Mouse (Mus musculus): ENCODE data around the gene 1810010D01Rik. TPM values are rescaled to one million over a fixed set of nuclear protein-coding genes. Genes with fewer than 3 reads are reported as not detected.

1810010D01Rik gene
- polyA plus RNA-seq, 1 experiment = 3.0 TPM

DNA sequence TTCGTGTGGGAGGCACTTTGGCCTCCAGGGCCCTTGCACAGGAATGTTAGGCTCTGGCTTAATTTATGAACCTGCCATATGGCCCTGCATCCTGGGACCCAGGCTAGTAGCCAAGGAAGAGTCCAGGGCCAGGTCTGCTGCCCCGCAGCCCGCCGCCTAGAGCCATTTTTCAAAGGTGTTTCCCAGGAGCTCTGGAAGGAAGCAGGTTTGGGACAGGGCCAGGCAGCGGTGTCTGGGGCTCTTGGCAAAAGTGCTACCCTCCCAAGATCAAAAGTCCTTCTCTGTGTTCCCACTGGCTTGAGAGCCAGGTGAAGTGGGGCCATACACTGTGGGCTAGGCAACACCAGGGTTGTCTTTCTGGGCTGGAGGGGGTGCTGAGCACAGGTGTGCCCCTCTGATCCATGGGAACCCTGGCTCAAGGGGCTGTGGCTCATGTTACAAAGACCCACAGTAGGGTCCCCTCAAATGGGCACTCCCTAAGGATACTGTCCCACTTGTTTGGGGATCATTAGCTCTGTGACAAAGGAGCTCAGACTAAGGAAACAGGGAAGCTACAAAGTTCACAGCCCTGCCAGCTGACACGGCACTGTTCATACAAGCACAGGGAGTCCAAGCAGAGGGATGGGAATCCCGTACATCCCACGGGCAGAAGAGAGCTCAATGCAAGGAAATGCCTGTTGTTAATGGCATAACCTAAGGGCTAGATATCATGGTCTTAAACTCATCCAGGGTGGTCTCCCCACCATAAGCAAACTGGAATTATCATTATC, 32.0 kb upstream of the 1810010D01Rik start:
- Histone ChIP-seq H3K4me3 (ENCODE audit: insufficient read depth, low read length) (no peak overlapping the region), H3K4me1 (ENCODE audit: control insufficient read depth, insufficient read depth, low read length) (no peaks in the 10 kb centered on the region), H3K27ac (ENCODE audit: insufficient read depth, low read depth, low read length) (no peak overlapping the region)
- no peak for TF ChIP-seq CTCF (IDR thresholded peaks at IDR 0.05; ENCODE audit: low read depth, low read length)
- no peak for TF ChIP-seq POLR2A (IDR thresholded peaks at IDR 0.05; ENCODE audit: borderline replicate concordance, low read depth, low read length)

DNA sequence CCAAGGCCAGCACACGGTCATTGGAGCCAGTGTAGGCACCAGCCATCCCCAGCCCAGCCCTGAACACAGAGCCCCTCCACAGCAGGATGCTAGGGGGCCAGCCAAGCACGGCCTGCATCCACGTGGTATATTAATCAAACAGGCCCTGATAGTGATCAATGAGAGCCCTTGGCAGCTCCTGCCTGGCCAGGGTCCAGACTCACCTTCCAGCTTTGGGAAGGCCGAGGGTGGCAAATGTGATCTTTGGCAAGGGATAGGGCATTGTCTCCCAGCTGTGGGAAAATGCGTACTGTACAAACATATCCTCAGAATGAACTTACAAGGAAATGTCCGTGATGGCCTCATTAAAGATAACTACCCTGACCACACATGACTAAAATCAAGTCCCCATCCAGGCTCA, 31.2 kb upstream of the 1810010D01Rik start:
- Histone ChIP-seq H3K27ac (ENCODE audit: insufficient read depth, low read depth, low read length) (no peak overlapping the region), H3K4me3 (ENCODE audit: insufficient read depth, low read length) (no peak overlapping the region), H3K4me1 (ENCODE audit: control insufficient read depth, insufficient read depth, low read length) (no peaks in the 10 kb centered on the region)
- TF ChIP-seq POLR2A (IDR thresholded peaks at IDR 0.05; ENCODE audit: borderline replicate concordance, low read depth, low read length) = no peak
- no peak for TF ChIP-seq CTCF (IDR thresholded peaks at IDR 0.05; ENCODE audit: low read depth, low read length)

DNA sequence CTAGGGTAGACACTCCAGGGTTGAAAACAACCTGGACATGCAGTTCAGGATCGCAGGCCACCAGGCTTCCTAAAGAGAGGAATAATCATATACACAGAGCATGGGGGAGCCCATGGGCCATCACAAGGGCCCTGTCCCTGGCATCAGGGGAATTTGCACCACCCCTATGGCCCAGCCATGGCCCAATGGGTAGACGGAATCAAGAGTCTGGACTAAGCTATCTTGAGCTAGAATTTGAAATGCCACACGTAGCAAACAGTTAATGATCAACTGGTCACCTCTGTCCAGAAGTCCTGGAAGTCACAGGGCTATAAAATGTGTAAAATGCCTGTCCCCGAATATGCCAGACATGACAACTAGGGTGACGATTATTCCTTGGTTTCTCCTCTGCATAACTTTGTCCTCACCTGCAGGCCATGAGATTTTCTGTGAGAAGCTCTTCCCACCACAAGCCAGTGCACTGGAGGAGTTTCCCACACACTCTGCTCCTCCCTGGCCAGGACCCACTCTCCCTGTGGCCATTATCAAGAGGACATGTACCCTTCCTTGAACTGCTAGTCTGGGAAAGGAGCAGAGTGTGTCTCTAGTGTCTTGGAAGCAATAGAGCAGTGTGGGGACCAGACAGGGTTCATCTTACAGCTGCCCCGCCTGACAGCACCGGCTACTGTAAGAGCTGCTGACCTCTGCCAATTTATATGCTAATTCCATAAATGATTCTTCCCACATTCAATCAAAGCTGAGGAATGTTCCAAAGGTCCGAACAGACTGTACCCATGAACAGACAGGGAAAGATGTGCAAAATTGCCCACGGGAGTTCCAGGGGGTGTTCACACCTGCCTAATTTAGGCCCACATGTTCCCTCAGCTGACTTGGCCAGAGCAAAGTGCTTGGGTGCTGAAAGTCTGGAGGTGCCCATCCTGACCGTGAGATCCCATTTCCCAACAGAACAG, 27.2 kb upstream of the 1810010D01Rik start:
- no peaks in the 10 kb centered on the region for H3K4me1 ChIP-seq (ENCODE audit: control insufficient read depth, insufficient read depth, low read length)
- TF ChIP-seq POLR2A (IDR thresholded peaks at IDR 0.05; ENCODE audit: borderline replicate concordance, low read depth, low read length) = no peak
- no peak for TF ChIP-seq CTCF (IDR thresholded peaks at IDR 0.05; ENCODE audit: low read depth, low read length)
- no peak overlapping the region for H3K4me3 ChIP-seq (ENCODE audit: insufficient read depth, low read length)
- no peak overlapping the region for H3K27ac ChIP-seq (ENCODE audit: insufficient read depth, low read depth, low read length)

DNA sequence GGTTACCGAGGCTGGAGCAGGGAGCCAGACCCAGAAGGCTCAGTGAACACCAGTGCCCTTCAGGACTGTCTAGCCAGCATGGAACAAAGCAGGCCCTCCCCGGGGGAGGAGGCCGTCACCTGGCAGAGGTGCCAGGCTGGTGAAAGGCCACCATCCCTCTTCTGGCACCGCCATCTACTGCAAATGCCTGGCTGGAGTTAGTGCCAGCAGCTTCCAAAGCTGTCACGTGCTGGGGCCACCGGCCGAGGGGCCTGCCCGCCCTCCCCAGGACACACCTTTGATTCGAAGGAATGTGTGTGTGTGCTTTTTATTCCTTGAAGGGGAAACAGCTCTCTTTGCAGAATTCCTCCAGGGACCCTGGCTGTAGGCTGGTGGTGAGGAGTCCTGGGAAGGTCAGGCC, 23.7 kb upstream of the 1810010D01Rik start:
- no peak overlapping the region for H3K4me3 ChIP-seq (ENCODE audit: insufficient read depth, low read length)
- no peak overlapping the region for H3K27ac ChIP-seq (ENCODE audit: insufficient read depth, low read depth, low read length)
- no peak for TF ChIP-seq POLR2A (IDR thresholded peaks at IDR 0.05; ENCODE audit: borderline replicate concordance, low read depth, low read length)
- no peak for TF ChIP-seq CTCF (IDR thresholded peaks at IDR 0.05; ENCODE audit: low read depth, low read length)
- no peaks in the 10 kb centered on the region for H3K4me1 ChIP-seq (ENCODE audit: control insufficient read depth, insufficient read depth, low read length)

DNA sequence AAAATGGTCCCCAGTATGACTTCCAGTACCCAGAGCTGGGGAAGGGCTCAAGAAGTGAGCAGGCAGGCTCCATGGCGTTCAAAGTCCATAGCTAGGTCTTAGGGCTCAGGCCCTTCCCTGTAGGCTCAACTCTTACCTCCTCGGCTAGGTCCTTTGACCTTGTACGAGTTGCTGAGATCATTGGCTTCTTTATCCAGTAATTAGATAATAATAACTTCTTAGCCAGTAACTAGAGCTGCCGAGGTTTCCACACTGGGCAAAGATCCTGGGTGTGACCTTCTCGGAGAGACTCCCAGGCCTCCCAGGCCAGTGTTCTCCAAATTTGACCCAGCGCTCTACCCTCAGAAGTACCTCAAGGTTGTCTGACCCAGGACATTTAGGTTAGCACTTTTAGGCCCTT, 18.7 kb upstream of the 1810010D01Rik start:
- Histone ChIP-seq H3K4me3 (ENCODE audit: insufficient read depth, low read length) (no peak overlapping the region), H3K27ac (ENCODE audit: insufficient read depth, low read depth, low read length) (no peak overlapping the region), H3K4me1 (ENCODE audit: control insufficient read depth, insufficient read depth, low read length) (peaks cover 12% of the 10 kb centered on the region)
- no peak for TF ChIP-seq CTCF (IDR thresholded peaks at IDR 0.05; ENCODE audit: low read depth, low read length)
- TF ChIP-seq POLR2A (IDR thresholded peaks at IDR 0.05; ENCODE audit: borderline replicate concordance, low read depth, low read length) = no peak

DNA sequence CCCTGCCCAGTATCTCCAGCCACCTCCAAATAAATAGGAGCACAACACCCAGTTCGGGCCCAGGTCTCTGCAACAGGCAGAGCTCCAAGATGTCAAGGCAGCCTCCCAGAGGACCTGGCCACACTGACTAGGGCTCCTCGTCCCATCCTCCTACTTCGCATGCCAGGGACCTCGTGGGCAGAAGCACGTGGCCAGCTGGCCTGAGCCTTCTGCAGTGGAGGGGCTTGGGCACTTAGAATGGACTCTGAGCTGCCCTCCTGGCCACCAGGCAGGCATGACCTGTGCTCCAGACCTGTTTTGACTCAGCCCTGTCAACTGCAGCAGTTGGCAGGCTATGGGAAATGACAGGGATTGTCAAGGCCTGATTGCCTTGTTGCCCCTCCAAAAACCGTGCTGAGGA, 17.7 kb upstream of the 1810010D01Rik start:
- TF ChIP-seq CTCF (IDR thresholded peaks at IDR 0.05; ENCODE audit: low read depth, low read length) (no peak), POLR2A (IDR thresholded peaks at IDR 0.05; ENCODE audit: borderline replicate concordance, low read depth, low read length) (no peak)
- Histone ChIP-seq H3K4me1 (ENCODE audit: control insufficient read depth, insufficient read depth, low read length) (peaks cover 14% of the 10 kb centered on the region), H3K4me3 (ENCODE audit: insufficient read depth, low read length) (no peak overlapping the region), H3K27ac (ENCODE audit: insufficient read depth, low read depth, low read length) (no peak overlapping the region)

DNA sequence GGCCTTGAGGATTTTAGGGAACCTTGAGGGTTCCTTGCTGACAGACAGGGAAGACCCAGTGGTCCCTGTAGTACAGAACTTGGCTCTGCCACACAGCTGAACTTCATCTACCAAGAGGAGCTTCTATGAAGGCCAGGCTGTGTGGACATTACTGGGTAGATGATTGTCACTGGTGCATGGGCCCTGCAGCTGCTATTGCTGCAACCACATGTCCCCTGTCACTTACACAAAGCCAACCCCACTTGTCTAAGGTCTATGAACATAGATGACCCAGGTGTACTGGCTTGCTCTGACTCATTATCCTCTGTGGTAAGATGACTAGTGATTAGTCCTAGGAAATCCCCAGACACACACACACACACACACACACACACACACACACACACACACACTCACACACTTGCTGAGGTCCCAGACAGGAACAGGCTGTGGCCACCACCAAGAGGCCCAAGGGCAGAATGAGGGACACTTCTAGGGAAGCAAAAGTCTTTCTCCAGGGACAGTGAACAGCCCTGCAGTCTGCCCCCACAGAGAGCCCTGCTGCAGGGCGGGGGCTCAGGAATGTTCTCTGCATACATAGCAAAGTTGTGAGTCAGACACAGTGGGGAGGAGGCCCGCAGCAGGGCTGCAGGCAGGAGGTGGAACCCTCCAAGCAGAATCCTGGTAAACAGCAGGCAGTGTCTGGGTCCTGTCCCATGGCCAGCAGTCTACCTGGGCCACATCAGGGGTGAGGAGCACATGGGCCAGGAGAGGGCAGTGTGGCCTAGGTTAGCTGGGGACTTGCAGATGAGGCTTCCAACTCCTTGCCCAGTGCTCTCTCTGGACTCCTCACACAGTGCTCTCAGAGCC, 14.1 kb upstream of the 1810010D01Rik start:
- TF ChIP-seq POLR2A (IDR thresholded peaks at IDR 0.05; ENCODE audit: borderline replicate concordance, low read depth, low read length) = no peak
- no peak for TF ChIP-seq CTCF (IDR thresholded peaks at IDR 0.05; ENCODE audit: low read depth, low read length)
- Histone ChIP-seq H3K27ac (ENCODE audit: insufficient read depth, low read depth, low read length) (no peak overlapping the region), H3K4me3 (ENCODE audit: insufficient read depth, low read length) (no peak overlapping the region), H3K4me1 (ENCODE audit: control insufficient read depth, insufficient read depth, low read length) (peaks cover 14% of the 10 kb centered on the region)

DNA sequence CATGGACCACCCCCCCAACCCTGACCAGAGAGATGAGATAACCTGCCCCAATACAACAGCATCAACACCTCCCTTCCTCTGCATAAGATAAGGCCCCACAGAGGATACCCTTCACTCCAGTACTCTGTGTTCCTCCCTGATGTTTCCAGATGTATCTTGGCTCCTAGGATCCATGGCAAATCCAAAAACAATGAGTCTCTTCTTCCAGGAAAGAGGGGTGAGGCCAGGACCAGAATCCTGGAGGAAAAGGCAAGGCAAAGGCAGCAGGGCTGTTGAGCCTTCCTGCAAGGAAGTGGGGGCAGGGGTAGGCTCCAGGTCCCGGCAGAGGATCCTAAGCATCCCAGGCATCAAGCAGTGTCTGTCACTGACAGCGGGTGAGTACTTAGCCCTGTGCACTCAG, 13.4 kb upstream of the 1810010D01Rik start:
- no peak overlapping the region for H3K4me3 ChIP-seq (ENCODE audit: insufficient read depth, low read length)
- no peak overlapping the region for H3K27ac ChIP-seq (ENCODE audit: insufficient read depth, low read depth, low read length)
- TF ChIP-seq CTCF (IDR thresholded peaks at IDR 0.05; ENCODE audit: low read depth, low read length) = no peak
- no peak for TF ChIP-seq POLR2A (IDR thresholded peaks at IDR 0.05; ENCODE audit: borderline replicate concordance, low read depth, low read length)
- H3K4me1 ChIP-seq (ENCODE audit: control insufficient read depth, insufficient read depth, low read length) = peaks cover 15% of the 10 kb centered on the region

DNA sequence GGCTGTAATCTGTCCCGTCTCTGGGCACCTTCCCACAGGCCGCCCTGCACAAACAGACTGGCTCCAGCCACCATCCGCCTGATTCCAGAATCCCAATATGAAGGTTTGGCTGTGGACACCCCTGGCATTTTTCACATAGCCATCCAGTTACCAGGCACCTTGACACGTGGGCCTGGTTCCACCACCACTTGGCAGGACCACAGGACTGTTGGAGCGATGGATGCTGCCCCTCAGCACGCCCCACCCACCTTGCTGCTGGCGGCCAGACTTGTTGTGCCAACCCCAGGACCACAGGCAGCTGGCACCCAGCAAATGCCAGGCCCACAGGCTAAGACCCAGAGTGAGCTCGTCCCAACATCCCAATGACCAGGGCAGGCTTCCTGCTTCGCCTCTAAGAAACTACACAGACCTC, 11.5 kb upstream of the 1810010D01Rik start:
- peaks cover 34% of the 10 kb centered on the region for H3K4me1 ChIP-seq (ENCODE audit: control insufficient read depth, insufficient read depth, low read length)
- H3K27ac ChIP-seq (ENCODE audit: insufficient read depth, low read depth, low read length) = no peak overlapping the region
- TF ChIP-seq CTCF (IDR thresholded peaks at IDR 0.05; ENCODE audit: low read depth, low read length) (no peak), POLR2A (IDR thresholded peaks at IDR 0.05; ENCODE audit: borderline replicate concordance, low read depth, low read length) (no peak)
- H3K4me3 ChIP-seq (ENCODE audit: insufficient read depth, low read length) = no peak overlapping the region

Data from bone marrow macrophage, adult 2 months (primary cell).